Mouse (Mus musculus): ENCODE measurements around the gene Awat1. TPM values are rescaled to one million over a fixed set of nuclear protein-coding genes. Genes with fewer than 3 reads are reported as not detected.

Awat1 gene
- polyA plus RNA-seq (2014; fragmentation: Nextera tagmentation; extraction: Ambion mirVana): not detected in 2 replicates

DNA sequence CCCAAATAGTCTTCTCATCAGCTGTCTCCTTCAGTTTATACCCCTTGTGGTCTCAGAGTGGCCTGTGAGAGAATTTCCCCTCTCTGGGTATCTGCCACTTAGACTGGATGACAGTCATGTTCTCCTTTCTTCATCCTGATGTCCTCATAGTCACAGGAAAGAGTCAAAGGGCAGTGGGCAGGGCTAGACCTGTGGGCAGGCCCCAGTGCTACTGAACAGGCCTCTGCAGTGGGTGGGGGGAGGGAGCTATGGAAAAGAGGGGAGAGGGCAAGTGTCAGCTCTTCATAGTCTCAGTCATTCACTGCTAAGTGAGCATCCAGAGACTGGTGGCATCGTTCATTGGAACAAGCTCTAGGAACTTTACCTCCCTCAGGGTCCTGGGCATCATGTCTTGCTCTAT lies at the start of gene Awat1:
Gene Awat1 (plus strand): TSS at position 301 of the 400 bp plus-strand sequence.
- no peak for DNase-seq (ENCODE audit: low spot score)
- Histone ChIP-seq H3K9ac (ENCODE audit: low read length) (no peak within 1 kb of the TSS), H3K36me3 (ENCODE audit: control insufficient read depth, insufficient read depth, low read length) (no peaks in the 10 kb centered on the region), H3K9me3 (ENCODE audit: control insufficient read depth, low read length) (no peaks in the 10 kb centered on the region), H3K4me2 (ENCODE audit: low read depth) (no peak within 1 kb of the TSS), H3K4me1 (ENCODE audit: control insufficient read depth, insufficient read depth, low read length) (no peaks in the 10 kb centered on the region), H3K4me3 (ENCODE audit: low read depth, low read length) (no peak within 1 kb of the TSS), H3K27me3 (ENCODE audit: control insufficient read depth, insufficient read depth, low read length) (no peaks in the 10 kb centered on the region), H3K27ac (ENCODE audit: low read depth, low read length) (no peak within 1 kb of the TSS)
- no peak for ATAC-seq (ENCODE audit: insufficient read depth, low FRiP score, low TSS enrichment)
- WGBS: 76% methylated on average over 1 of the region's 1 CpGs

DNA sequence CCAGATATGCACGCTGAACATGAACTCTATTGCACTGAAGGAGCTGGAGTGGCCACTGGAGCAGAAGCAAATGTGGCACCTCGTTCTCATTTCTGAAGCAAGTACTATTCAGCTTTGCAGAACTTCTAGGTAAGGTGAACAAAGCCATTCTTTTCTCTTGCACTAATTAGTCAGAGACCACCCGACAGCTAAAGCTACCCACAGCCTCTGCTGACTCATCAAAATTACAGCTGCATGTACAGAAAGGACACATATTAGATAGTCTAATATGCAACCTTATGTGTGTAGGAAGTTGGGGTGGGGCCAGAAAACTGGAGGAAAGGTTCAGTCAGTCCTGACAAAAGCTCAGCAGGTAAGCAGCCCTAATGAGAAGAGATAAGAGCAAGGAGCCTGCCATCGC lies 47.6 kb upstream of the Awat1 start, which contains the start of gene Dgat2l6:
Gene Dgat2l6 (plus strand): TSS at position 368 of the 400 bp plus-strand sequence.
- H3K27me3 ChIP-seq (ENCODE audit: control insufficient read depth, insufficient read depth, low read length): 0 out of 2 replicates have a peak, but pooled peaks cover 2% of the 10 kb centered on the region
- ATAC-seq (ENCODE audit: insufficient read depth, low FRiP score, low TSS enrichment): no peak
- 83% methylated on average over 4 of the region's 4 CpGs for WGBS

DNA sequence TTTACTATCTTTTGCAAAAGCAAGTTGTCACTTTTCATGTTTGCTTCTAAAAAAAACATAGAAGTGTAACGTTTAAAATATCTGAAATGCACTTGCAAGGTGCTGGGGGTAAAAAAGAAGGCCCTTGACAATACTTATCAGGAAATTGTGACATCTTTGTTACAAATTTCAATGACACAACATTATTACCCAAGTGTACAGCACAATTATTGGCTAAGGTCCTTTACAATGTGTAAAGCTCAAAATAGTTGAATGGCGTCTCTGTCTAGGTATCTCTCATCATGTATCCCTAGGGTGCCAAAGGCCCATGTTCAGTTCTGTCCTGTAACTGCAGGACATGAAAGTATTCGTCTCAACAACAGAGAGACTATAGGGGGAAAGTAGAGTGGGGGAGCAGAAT lies 16.0 kb upstream of the Awat1 start:
- DNase-seq (ENCODE audit: low spot score) (no peak), ATAC-seq (ENCODE audit: insufficient read depth, low FRiP score, low TSS enrichment) (no peak)
- H3K4me1 ChIP-seq (ENCODE audit: control insufficient read depth, insufficient read depth, low read length): no peaks in the 10 kb centered on the region
- H3K27ac ChIP-seq (ENCODE audit: low read depth, low read length): no peak overlapping the region
- H3K4me2 ChIP-seq (ENCODE audit: low read depth): no peak overlapping the region
- H3K36me3 ChIP-seq (ENCODE audit: control insufficient read depth, insufficient read depth, low read length): no peaks in the 10 kb centered on the region
- H3K9ac ChIP-seq (ENCODE audit: low read length): no peak overlapping the region
- no peaks in the 10 kb centered on the region for H3K9me3 ChIP-seq (ENCODE audit: control insufficient read depth, low read length)
- no peak overlapping the region for H3K4me3 ChIP-seq (ENCODE audit: low read depth, low read length)
- 73% methylated on average over 3 of the region's 3 CpGs for WGBS
- H3K27me3 ChIP-seq (ENCODE audit: control insufficient read depth, insufficient read depth, low read length): no peaks in the 10 kb centered on the region

More for the DNA sequence above, 47.6 kb upstream of the Awat1 start, which contains the start of gene Dgat2l6:
- H3K27ac ChIP-seq (ENCODE audit: low read depth, low read length): no peak within 1 kb of the TSS
- no peak within 1 kb of the TSS for H3K4me3 ChIP-seq (ENCODE audit: low read depth, low read length)
- no peak within 1 kb of the TSS for H3K4me2 ChIP-seq (ENCODE audit: low read depth)
- no peaks in the 10 kb centered on the region for H3K4me1 ChIP-seq (ENCODE audit: control insufficient read depth, insufficient read depth, low read length)
- H3K9me3 ChIP-seq (ENCODE audit: control insufficient read depth, low read length): no peaks in the 10 kb centered on the region
- H3K36me3 ChIP-seq (ENCODE audit: control insufficient read depth, insufficient read depth, low read length): no peaks in the 10 kb centered on the region
- no peak within 1 kb of the TSS for H3K9ac ChIP-seq (ENCODE audit: low read length)
- no peak for DNase-seq (ENCODE audit: low spot score)

DNA sequence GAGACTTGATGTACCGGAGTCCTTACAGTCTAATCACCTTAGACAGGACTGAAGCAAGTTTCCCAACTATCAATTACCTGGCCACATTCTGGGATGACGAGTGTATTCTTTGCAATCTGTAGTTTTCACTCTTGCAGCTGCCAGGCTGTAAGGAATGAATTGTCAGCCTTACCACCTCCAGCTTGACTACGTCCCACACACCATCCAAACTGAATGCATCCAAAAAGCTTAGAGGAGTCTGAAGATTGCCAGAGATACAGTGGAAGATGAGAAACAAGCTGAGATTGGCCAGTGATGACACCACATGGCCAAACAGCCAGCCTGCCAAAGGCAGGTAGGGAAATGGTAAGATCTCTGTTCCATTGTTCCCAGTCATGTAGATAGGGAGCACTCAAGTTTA lies 6.4 kb upstream of the Awat1 start:
- Histone ChIP-seq H3K27ac (ENCODE audit: low read depth, low read length) (no peak overlapping the region), H3K4me1 (ENCODE audit: control insufficient read depth, insufficient read depth, low read length) (no peaks in the 10 kb centered on the region), H3K4me3 (ENCODE audit: low read depth, low read length) (no peak overlapping the region), H3K36me3 (ENCODE audit: control insufficient read depth, insufficient read depth, low read length) (no peaks in the 10 kb centered on the region), H3K4me2 (ENCODE audit: low read depth) (no peak overlapping the region), H3K9ac (ENCODE audit: low read length) (no peak overlapping the region), H3K9me3 (ENCODE audit: control insufficient read depth, low read length) (no peaks in the 10 kb centered on the region), H3K27me3 (ENCODE audit: control insufficient read depth, insufficient read depth, low read length) (no peaks in the 10 kb centered on the region)
- WGBS: 78% methylated on average over 3 of the region's 3 CpGs
- no peak for ATAC-seq (ENCODE audit: insufficient read depth, low FRiP score, low TSS enrichment)
- DNase-seq (ENCODE audit: low spot score): no peak

DNA sequence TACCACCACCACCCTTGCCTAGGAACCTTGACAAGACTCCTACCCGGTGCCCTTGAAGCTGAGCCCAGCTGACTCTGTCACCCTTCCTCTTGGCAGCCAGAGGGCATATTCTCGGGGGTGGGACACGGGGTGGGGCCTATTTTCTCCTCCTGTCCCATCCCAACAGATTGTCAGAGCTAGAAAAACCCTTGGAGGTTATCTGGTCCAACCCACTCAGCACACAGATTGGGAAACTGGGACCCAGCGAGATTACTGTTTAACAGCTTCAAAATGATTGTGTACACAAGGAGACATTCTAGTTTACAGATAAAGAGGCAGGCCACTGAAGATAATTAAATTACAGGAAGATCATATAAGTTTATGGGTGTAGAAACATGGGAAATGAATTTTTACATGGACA lies 22.7 kb downstream of the Awat1 start, which contains the start of gene P2ry4:
Gene P2ry4 (minus strand): TSS at position 79 of the 400 bp plus-strand sequence.
- H3K9ac ChIP-seq (ENCODE audit: low read length): no peak within 1 kb of the TSS
- no peaks in the 10 kb centered on the region for H3K4me1 ChIP-seq (ENCODE audit: control insufficient read depth, insufficient read depth, low read length)
- no peak within 1 kb of the TSS for H3K27ac ChIP-seq (ENCODE audit: low read depth, low read length)
- 70% methylated on average over 4 of the region's 4 CpGs for WGBS
- no peak within 1 kb of the TSS for H3K4me3 ChIP-seq (ENCODE audit: low read depth, low read length)
- no peak for ATAC-seq (ENCODE audit: insufficient read depth, low FRiP score, low TSS enrichment)
- H3K4me2 ChIP-seq (ENCODE audit: low read depth): no peak within 1 kb of the TSS
- no peaks in the 10 kb centered on the region for H3K9me3 ChIP-seq (ENCODE audit: control insufficient read depth, low read length)
- no peaks in the 10 kb centered on the region for H3K36me3 ChIP-seq (ENCODE audit: control insufficient read depth, insufficient read depth, low read length)
- DNase-seq (ENCODE audit: low spot score): no peak
- H3K27me3 ChIP-seq (ENCODE audit: control insufficient read depth, insufficient read depth, low read length): no peaks in the 10 kb centered on the region

DNA sequence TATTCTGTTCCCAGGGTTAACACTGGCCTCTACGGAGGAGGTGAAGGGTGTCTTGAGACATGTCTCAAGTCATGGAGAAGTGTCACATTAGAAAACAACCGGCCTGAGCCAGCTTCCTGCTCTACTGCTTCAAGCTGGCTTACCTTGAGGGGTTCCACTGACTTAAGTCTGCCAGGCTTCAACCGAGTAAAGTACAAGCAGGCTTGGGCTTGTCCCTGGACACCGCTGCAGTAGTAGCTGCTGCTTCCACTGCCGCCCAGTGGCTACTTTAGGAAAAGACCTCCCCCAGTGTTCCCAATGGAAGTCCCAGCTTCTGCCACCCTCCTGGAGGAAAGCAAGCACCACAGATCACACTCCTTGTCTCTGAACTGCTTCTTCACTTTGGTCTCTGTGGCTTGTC lies 25.4 kb downstream of the Awat1 start:
- DNase-seq (ENCODE audit: low spot score) (peak; percentile 48), ATAC-seq (ENCODE audit: insufficient read depth, low FRiP score, low TSS enrichment) (no peak)
- WGBS: 25% methylated on average over 5 of the region's 5 CpGs

DNA sequence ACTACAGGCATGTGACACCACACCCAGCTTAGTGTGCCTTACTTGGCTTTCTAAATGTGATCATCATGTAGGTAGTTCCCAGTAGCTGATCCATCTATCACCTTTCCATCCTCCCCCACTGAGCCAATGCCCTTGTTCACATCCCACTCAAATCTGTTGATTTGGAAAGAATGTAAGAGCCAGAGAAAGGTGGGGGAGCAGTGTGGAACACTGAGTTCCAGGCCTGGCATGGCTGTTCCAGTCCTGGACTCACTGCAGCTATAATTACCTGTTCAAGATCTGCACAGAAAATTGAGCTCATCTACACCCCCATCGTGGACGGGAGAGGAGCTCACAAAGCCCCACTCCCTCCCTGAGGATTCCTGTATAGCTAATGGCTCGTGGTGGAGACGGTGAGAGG lies 27.7 kb downstream of the Awat1 start:
- no peaks in the 10 kb centered on the region for H3K4me1 ChIP-seq (ENCODE audit: control insufficient read depth, insufficient read depth, low read length)
- no peaks in the 10 kb centered on the region for H3K27me3 ChIP-seq (ENCODE audit: control insufficient read depth, insufficient read depth, low read length)
- H3K27ac ChIP-seq (ENCODE audit: low read depth, low read length): no peak overlapping the region
- no peak for DNase-seq (ENCODE audit: low spot score)
- H3K36me3 ChIP-seq (ENCODE audit: control insufficient read depth, insufficient read depth, low read length): no peaks in the 10 kb centered on the region
- no peak overlapping the region for H3K4me3 ChIP-seq (ENCODE audit: low read depth, low read length)
- H3K9ac ChIP-seq (ENCODE audit: low read length): no peak overlapping the region
- ATAC-seq (ENCODE audit: insufficient read depth, low FRiP score, low TSS enrichment): no peak
- H3K4me2 ChIP-seq (ENCODE audit: low read depth): no peak overlapping the region
- WGBS: 76% methylated on average over 4 of the region's 4 CpGs
- no peaks in the 10 kb centered on the region for H3K9me3 ChIP-seq (ENCODE audit: control insufficient read depth, low read length)

More for the DNA sequence above, 25.4 kb downstream of the Awat1 start:
- no peaks in the 10 kb centered on the region for H3K27me3 ChIP-seq (ENCODE audit: control insufficient read depth, insufficient read depth, low read length)
- no peak overlapping the region for H3K27ac ChIP-seq (ENCODE audit: low read depth, low read length)
- H3K9me3 ChIP-seq (ENCODE audit: control insufficient read depth, low read length): no peaks in the 10 kb centered on the region
- no peak overlapping the region for H3K4me3 ChIP-seq (ENCODE audit: low read depth, low read length)
- no peaks in the 10 kb centered on the region for H3K36me3 ChIP-seq (ENCODE audit: control insufficient read depth, insufficient read depth, low read length)
- H3K4me2 ChIP-seq (ENCODE audit: low read depth): no peak overlapping the region
- H3K9ac ChIP-seq (ENCODE audit: low read length): no peak overlapping the region
- no peaks in the 10 kb centered on the region for H3K4me1 ChIP-seq (ENCODE audit: control insufficient read depth, insufficient read depth, low read length)

DNA sequence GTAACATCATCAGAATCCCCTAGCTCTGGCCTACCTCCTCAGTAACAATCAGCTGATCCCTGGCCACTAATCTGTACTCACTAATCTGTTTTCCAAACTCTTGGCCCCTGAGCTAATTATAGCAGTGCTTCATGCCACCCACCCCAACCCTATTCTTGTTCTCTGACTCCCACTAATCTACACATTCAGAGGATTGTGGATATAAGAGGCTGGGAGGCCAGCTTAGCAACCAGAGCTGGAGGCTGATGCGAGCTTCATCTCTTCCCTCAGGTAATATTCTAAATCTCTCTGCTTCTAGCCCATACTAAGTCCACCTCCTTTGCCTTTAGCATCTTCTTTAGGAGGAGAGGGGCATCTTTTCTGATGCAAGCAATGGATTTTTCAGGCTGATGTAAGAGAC lies 33.3 kb downstream of the Awat1 start, which contains the start of gene Arr3:
Gene Arr3 (plus strand): TSS at position 184 of the 400 bp plus-strand sequence.
- Histone ChIP-seq H3K4me2 (ENCODE audit: low read depth) (no peak within 1 kb of the TSS), H3K4me1 (ENCODE audit: control insufficient read depth, insufficient read depth, low read length) (no peaks in the 10 kb centered on the region)

DNA sequence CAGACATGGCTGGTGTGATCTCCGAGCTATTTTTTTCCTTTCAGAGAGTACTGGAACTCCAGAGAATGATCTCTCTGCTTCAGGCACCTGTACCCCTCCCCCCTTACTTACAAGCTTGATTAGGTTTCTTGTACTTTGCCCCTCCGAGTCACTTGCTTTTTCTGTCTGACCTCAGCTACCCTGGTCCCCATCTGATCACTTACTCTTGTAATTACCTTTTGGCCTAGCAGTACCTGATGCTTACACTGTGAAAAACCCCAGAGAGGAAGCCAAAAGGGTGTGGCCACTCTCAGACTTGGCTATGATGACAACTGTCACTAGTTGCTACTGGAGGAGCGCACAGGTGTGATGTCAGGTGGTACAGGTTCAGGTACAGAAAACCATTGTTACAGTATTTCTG lies 46.4 kb downstream of the Awat1 start:
- Histone ChIP-seq H3K27me3 (ENCODE audit: control insufficient read depth, insufficient read depth, low read length) (no peaks in the 10 kb centered on the region), H3K4me2 (ENCODE audit: low read depth) (no peak overlapping the region), H3K4me1 (ENCODE audit: control insufficient read depth, insufficient read depth, low read length) (no peaks in the 10 kb centered on the region), H3K9ac (ENCODE audit: low read length) (no peak overlapping the region), H3K4me3 (ENCODE audit: low read depth, low read length) (no peak overlapping the region), H3K36me3 (ENCODE audit: control insufficient read depth, insufficient read depth, low read length) (no peaks in the 10 kb centered on the region), H3K9me3 (ENCODE audit: control insufficient read depth, low read length) (no peaks in the 10 kb centered on the region), H3K27ac (ENCODE audit: low read depth, low read length) (no peak overlapping the region)
- 68% methylated on average over 3 of the region's 3 CpGs for WGBS
- DNase-seq (ENCODE audit: low spot score): no peak
- ATAC-seq (ENCODE audit: insufficient read depth, low FRiP score, low TSS enrichment): no peak

More for the DNA sequence above, 33.3 kb downstream of the Awat1 start, which contains the start of gene Arr3:
- ATAC-seq (ENCODE audit: insufficient read depth, low FRiP score, low TSS enrichment): no peak
- no peak within 1 kb of the TSS for H3K4me3 ChIP-seq (ENCODE audit: low read depth, low read length)
- no peaks in the 10 kb centered on the region for H3K27me3 ChIP-seq (ENCODE audit: control insufficient read depth, insufficient read depth, low read length)
- H3K9me3 ChIP-seq (ENCODE audit: control insufficient read depth, low read length): no peaks in the 10 kb centered on the region
- DNase-seq (ENCODE audit: low spot score): no peak
- 88% methylated on average over 1 of the region's 1 CpGs for WGBS
- no peak within 1 kb of the TSS for H3K27ac ChIP-seq (ENCODE audit: low read depth, low read length)
- no peak within 1 kb of the TSS for H3K9ac ChIP-seq (ENCODE audit: low read length)
- no peaks in the 10 kb centered on the region for H3K36me3 ChIP-seq (ENCODE audit: control insufficient read depth, insufficient read depth, low read length)
